Mouse (Mus musculus) embryo, embryonic 10.5 days (tissue): ENCODE results near the gene Sema3f.

Experiments used
- DNase-seq: peaks from one replicate; pipeline ENCODE4 v3.0.0-alpha.2; 2015; ENCODE audit warnings: low spot score

The Sema3f gene

GRCm38 (mm10) chr9:107662342-107662741 is 47.9 kb downstream of the Sema3f start:
- DNase-seq: no peak

DNA sequence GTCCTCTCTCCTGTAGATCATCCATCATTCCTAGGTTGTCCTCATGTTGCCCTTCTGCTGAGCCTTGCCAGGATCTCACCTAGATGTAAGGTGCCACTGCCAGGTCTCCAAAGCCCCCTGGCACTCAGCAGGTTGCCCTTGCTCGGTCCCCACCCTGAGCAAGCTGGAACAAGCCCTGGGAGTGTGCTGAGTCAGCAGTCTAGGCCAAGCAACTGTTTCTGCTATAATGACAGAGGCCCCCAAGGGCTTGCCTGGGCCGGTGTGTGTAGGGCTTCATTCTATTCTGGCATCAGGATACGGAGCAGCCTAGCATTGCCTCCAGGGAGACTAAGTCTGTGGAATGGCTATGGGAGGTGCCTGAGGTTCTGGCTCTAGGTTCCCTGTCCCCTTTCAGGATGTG is 49.5 kb downstream of the Sema3f start:
- DNase-seq: no peak

DNA sequence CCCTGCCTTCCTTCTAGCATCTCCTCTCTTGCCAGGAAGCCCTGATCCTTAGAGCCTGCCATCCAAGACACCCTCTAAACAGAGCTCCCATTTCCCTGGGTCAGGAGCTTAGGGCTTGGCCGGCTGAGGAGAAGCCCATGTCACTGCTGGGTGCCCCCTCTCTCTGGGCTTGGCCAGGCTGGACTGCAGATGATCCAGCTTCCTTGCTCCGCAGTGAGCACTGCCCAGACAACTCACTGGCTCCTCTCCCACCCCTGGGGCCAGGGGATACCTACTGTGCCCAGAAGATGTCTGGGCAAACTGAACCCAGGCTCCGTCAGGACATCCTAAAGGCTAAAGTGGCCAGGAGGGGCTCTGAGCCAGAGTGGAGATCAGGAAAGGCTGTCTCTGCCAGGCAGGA is 50.3 kb downstream of the Sema3f start:
- DNase-seq: no peak

GRCm38 (mm10) chr9:107659551-107659950 is 50.7 kb downstream of the Sema3f start:
- no peak for DNase-seq

DNA sequence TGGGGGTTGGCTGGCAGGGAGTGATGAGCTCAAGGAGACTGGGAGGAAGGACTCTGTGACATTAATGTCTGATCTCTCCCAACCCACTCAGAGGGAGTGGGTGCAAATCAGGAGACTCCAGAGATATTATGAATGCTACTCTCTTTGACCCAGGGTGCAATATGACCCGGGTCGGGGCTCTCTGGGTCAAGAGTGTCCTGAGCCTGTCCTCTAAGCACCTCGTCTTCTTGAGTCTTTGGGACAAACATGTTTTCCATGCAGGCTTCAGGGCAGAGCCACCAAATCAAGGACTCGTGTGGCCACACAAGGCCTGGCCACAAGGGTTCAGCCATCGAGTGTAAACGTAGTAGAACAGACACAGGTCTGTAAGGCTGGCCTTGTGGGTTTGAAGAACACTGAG is 52.2 kb downstream of the Sema3f start:
- DNase-seq: no peak

DNA sequence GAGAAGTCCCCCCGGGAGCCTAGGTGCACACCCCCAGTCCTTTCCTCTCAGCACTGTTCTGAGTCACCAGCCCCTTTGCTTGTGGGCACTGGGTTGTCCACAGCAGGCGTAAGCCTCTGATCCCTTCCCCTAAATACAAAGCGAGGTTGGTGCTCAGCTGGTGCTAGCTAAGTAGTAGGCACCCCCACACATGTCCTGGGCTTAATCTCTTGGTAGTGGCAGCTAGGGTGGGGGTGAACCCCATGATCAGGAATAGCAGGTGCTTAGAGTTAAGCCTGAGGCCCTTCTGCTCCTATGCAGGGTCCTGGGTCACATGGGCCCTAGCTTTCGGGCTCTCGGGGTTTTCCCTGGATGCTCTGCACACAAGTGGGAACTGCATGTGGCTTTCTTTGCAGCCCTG is 53.1 kb downstream of the Sema3f start:
- DNase-seq: no peak

DNA sequence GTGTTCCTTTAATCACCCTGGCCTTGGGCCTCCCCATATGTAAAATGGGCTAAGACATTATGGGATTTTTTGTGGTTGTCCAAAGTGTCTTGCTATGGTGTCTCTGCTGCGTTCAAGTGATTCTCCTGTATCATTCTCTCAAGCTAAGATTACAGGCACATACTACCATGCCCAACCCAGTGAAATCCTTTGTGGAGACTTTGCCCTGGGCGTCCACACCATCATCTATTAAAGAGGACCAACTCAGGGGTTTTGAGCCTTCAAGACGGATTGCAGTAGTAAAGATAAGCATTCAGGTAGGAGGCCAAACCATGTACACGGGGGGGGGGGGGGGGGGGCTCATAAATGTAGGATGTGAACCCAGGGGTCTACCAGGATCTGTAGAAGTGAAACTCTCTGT is 55.7 kb downstream of the Sema3f start:
- no peak for DNase-seq

- DNase-seq: no peak
Observed at GRCm38 (mm10) chr9:107653474-107653873, 56.8 kb downstream of the Sema3f start.

DNA sequence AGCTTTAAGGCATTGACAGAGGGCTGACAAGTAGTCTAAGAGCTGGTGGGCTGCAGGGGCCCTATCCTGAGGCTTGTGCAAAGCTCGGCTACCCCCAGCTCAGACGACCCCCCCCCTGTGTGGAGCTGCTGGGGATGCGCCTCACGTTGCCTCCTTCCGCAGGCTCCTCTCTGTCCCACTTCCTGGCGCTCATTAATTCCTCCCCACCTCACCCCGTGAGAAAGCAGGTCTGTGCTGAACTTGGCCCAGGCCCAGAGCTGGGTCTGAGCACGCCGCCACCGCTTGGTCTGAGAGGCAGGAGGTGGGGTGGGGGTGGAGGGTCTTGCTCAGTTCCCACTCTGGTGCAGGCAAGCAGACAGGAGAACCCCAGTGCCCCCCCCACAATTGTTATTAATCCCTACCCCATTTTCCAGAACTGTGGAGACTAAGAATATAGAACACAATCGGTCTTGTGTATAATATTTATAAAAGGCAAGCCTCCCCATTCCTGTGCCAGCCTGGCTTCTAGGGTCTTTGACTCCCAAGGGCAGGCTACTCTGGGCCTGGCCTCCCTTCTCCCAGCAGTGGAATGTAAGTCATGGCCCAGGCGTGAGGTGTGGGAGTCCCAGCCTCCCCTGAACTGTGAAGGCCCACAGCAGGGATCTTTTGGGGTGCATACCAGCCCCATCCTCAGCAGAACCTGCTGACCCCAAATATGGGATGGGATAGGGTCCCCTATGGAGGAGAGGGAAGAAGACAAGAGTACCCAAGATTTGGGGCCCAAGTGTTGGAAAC is 59.4 kb downstream of the Sema3f start:
- DNase-seq: no peak

DNA sequence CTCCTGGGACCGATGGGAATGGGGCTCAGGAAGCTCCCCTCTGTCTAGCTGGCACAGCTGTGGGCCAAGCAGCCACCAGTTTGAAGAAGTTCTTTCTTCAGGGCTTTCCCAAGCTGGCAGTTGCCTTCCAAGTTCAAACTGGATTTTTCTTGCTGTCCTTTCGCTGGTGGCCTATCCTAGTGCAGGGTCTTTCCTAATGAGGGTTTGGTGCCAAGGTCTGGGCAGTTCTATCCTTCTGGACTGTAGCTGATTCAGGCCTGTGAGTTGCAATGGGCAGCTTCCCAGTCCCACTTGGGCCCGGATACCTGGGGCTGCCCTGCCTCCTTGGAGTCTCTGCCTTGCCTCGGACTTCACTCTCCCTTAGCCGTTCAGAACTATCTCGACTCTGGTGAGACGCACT is 60.0 kb downstream of the Sema3f start:
- DNase-seq: no peak

- DNase-seq: no peak
Observed at GRCm38 (mm10) chr9:107648767-107649166, 61.5 kb downstream of the Sema3f start.

- no peak for DNase-seq
Observed at GRCm38 (mm10) chr9:107646975-107647374, 63.3 kb downstream of the Sema3f start.

- peak; percentile 93 for DNase-seq
Observed at GRCm38 (mm10) chr9:107645577-107645976, 64.7 kb downstream of the Sema3f start.

DNA sequence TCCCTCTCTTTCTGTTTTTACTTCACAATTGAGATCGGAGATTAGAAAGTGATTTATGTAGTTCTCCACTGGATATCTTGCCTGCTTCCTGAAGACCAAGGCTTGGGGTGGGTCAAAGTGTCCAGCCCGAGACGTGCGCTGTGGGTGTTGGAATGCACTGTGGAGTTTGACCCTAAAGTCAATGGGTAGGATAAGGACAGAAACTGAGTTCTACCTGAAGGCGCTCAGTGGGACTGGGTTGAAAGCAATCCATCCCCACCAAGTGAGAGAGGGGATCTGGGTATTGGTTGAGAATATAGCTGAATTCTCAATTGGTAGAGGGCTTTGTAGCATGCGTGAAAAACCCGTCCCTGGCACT is 65.1 kb downstream of the Sema3f start:
- no peak for DNase-seq

GRCm38 (mm10) chr9:107644495-107645152 is 65.7 kb downstream of the Sema3f start:
- DNase-seq: peak; percentile 97

DNA sequence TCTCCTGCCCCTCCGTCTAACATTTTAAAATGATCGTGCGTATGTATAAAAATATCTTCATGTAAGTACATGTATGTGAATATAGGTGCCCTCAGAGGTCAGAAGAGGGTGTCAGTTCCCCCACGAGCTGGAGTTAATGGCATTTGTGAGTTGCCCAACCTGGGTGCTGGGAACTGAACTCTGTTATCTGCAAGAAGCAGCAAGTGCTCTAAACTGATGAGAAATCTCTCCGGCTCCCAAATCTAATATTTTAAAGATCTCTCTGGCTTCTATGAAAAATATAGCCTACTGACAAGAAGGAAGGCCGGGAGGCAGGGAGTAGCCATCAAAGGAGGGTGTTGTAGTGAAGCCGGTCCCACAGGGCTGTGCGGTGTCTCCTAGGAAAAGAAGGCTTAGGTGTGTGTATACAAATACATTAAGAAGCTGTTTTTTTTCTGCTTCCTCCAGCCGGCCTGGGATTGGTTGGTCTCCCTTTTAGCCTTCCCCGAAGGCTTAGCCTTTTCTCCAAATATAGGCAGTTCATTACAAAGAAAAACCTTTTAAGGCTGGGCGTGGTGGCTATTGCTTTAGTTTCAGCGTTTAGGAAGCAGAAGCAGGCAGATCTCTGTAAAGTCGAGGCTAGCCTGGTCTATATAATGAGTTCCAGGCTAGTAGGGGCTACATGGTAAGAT is 66.6 kb downstream of the Sema3f start:
- DNase-seq: no peak

DNA sequence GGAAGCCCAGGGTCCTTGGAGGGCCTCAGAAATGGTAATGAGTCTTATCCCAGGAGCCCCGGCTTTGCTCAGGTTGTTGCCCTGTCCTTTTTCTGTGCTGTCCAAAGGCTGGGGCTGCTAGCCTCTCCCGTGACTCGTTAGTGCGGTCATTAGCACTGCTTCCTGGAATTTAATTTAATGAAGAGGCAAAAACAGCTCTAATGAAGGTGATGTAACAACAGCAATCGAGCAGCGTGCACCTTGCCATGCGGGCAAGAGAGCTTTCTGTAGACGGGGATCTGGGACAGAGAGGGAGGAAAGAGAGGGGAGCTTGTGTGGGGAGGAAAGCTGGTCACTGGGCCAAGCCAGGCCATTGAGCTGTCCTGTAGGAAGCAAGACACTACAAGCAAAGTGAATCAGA is 68.6 kb downstream of the Sema3f start:
- DNase-seq: no peak

DNA sequence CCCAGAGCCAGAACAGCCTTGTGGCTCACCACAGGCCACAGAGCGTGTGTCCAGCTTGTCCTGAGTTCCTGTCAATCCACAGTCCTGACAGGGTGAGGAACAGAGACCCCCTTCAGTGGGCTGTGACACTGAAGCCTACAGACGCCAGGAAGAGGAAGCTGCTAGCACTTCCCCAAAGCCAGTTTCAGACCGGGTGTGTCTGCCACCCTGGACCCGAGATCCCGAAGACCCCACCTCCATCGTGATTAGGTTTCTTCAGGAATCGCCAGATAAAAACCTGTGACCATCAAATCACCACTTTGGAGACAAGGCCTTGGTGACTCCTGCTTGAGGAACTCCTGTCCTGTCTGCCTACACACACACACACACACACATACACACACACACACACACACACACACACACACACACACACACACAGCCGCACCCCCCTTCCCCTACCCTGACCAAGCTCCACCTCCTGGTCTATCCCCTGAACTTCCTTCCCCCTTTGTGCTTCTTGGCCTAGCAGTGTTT is 70.0 kb downstream of the Sema3f start:
- DNase-seq: no peak

DNA sequence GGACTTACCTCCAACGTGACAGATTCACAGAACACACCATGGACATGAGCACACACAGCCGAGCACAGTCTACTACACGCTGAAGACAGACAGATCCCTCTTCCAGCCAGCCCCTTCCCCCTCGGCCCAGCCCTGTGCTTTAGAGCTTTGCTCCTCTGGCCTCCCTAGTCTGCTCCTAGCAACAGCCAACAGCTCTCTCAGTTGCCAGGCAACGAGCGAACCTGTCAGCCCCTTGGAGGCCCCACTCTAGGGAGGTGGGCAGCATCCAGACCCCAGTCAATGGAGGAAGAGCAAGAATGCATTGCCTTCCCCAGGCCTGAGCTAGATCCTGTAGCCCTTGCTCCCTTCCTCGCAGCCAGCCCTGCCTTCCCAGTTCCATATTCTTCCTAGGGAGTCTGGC is 73.2 kb downstream of the Sema3f start:
- DNase-seq: peak; percentile 90

DNA sequence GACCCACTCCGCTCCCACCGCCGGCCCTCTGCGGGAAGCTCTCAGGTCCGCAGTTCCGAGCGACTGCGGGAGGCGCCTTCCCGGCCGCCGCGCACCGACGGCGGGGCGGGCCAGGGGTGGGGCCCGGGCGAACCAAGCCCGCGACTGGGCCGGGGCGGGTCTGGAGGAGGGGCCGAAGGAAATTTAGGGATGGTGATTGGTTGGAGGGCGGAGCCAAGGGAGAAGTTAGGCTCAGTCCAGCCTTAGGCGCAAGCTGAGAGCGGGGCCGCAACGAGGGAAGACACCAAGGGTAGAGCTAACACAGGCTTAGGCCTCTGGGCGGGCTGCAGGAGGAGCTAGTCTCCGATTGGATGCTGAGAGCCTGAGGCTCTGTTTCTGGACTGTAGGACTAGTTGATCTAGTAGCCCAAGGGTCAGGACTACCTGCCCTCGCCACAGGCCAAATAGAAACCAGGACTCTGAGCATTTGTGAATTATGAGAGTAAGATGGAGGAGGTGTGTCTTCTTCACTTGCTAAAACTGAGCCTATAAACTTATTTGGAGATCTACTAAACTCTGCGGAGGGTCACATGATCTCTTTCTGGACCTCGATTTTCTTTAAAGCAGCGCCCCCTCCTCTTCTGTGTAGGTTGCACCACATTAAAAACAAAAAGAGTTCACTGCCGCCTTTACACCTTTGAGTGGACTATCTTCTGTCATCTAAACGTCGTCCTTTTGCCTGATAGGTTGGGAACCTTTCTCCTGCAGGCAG is 74.8 kb downstream of the Sema3f start, which contains the start of gene Gnai2:
Gene Gnai2, minus strand, starts transcription at position 89 of the 750 bp plus-strand sequence.
- DNase-seq: peak; percentile 99

DNA sequence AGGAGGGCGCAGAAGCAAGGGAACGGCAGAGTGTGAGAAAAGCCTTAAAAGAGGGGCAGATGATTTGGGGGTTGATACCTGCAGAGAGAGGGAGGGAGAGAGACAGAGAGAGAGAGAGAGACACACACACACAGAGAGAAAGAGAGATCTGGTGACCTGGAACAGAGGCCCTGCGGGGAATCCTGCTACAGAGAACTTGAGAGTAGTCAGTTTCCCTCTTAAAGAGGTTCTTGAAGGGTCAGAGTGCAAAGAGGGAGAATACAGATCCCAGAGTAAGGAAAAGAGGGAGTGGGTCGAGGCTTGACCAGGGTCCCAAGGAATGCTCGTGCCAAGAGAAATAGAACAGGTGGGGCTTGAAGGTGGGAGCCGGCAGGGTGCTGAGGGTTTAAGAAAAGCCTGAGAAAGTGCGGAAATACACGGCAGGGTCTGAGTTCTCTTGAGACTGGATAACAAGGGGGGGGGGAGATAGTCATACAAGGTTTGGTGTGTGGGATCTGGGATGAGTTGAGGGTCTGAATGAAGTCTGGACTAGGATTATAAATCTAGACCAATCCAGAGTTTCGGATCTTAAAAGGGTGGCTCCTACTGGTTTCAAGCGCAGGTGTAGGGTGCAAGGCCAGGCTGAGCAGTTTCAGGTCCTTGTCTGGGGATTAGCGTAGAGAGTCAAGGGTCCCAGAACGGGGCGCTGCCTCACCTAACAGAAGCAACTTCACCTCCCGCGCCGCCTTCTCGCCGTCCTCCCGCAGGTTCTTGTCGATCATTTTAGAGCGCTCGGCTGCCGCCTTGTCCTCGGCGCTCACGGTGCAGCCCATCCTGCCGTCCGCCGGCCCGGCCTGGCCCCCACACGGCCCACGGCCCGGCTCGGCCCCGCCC is 75.6 kb downstream of the Sema3f start:
- no peak for DNase-seq
